Mouse (Mus musculus) heart, adult 8-10 months (tissue): ENCODE data around the gene Cdip1. TPM values are rescaled to one million over a fixed set of nuclear protein-coding genes. Genes with fewer than 3 reads are reported as not detected.
"Not testable (repeated sequence)": the region's sequence is repeated elsewhere in the genome, so short reads cannot be mapped to it uniquely, and the experiment has no call there.

Experiments used
- DNase-seq: peaks from one replicate; pipeline ENCODE4 v3.0.0; 2022; ENCODE audit warnings: low spot score
- total RNA-seq, 4 experiments: library from RNA; stranded (reverse); gene quantifications; 2 replicates each; pipeline ENCODE4 v1.2.4; 2022

Cdip1 gene
- total RNA-seq = 10 to 100 TPM; 61.1 to 68.9 (median 65.8) TPM

DNA sequence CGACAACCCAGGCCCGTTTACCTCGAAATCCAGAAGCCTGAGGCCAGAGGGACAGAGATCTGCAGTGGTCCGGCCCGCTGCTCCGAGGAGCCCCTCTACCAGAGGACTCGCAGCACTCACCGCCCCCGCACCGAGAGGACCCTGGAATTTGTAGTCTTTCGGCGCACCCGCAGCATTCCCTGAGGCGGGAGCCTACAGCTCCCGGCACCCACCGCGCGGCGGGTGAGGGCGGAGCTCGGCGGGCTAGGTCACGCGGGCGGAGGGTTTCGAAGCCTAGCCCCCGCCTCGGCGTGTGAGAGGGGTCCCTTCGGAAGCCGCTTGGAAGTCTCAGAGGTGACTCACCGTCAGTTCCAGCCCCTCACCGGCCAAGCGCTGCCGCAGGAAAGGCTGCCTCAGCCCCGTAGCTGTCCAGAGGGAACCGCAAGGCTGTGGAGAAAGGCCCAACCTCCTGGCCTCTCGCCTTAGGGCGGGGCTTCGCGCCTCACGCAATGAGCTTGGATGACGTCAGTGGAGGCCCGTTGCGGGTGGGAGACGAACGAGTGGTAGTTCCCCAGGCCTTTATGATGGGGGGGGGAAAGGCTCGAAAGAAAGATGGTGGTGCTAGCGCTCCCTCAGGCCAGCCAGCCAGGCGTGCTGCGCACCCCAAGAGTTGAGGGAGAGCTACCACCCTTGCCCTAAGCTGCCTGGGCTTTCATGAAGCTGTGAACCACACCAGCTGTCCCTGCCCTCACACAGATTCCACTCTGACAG is at the start of gene Cdip1:
Gene Cdip1, minus strand, starts transcription at position 483 of the 750 bp plus-strand sequence.
- DNase-seq = peak; percentile 94

DNA sequence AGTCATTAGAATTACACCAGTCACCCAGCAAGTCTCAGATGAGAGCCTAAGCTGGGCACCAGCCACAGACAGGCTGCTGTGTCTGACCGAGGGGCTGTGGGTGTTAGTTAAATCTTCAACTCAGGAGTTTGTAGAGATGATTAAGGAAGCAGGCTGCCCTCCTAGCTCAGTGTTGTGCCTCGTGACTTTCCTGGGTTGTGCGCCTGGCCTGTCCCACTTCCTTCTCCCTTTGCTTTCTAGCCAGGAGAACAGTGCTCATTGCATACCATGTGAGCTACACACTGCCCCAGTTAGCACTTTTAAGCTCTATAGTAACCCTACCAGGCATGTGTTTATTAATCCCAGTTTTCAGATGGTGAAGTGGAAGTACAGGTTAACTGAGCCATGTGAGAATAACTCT is 49.5 kb upstream of the Cdip1 start:
- no peak for DNase-seq

DNA sequence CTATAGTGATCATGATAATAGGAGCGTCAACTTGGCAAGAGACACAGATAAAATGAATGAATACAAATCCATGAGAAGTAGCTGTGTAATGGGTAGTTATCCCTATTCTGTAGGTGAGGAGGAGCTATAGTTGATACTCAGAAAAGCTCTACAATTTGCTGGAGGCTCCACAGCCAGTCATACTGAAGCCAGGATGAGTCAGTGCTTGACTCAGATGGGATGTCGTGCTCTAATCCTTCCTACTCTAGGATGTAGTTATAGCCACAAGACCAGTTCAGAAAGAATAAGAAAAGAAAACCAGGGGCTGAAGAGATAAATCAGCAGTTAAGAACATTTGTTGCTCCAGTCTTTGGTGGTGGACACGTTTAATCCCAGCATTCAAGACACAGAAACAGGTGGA is 47.5 kb upstream of the Cdip1 start:
- no peak for DNase-seq

DNA sequence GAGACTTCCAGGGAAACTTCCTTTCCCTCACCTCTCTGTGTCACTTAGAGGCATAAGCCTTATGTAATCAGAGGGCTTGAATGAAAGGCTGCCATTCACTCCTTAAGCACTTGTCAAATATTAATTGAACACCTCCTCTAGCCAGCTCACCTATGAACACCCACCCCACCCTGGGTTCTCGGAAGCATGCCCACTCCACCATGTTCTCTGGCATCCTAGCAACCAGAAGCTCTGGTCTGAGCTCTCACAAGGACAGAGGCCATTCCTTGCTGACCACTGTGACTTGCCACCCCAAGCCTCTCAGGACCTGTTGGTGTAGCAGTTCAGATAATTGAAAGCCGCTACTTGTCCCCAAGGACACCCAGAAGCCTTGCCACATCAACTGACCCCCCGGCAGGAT is 45.1 kb upstream of the Cdip1 start, which contains the start of gene 4930562C15Rik:
Gene 4930562C15Rik, plus strand, starts transcription at position 226 of the 400 bp plus-strand sequence.
- DNase-seq = no peak

DNA sequence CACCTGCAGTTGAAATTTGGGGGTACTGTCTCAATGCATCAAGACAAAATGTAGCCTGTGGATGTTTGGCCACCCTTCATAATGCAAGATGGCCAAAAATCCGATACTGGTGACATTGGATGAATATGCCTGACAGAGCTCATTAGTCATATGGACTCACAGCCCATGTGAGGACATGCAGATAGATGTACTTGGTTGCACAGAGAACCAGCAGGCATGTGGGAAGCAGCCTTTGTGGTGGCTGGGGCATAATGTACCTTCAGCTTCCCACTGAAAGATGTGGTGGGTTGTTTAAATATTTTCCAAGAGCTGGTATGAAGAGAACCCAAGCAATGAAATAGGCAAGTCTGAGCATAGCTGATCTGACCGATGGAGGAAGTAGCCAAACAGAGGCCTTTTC is 43.8 kb upstream of the Cdip1 start:
- no peak for DNase-seq

DNA sequence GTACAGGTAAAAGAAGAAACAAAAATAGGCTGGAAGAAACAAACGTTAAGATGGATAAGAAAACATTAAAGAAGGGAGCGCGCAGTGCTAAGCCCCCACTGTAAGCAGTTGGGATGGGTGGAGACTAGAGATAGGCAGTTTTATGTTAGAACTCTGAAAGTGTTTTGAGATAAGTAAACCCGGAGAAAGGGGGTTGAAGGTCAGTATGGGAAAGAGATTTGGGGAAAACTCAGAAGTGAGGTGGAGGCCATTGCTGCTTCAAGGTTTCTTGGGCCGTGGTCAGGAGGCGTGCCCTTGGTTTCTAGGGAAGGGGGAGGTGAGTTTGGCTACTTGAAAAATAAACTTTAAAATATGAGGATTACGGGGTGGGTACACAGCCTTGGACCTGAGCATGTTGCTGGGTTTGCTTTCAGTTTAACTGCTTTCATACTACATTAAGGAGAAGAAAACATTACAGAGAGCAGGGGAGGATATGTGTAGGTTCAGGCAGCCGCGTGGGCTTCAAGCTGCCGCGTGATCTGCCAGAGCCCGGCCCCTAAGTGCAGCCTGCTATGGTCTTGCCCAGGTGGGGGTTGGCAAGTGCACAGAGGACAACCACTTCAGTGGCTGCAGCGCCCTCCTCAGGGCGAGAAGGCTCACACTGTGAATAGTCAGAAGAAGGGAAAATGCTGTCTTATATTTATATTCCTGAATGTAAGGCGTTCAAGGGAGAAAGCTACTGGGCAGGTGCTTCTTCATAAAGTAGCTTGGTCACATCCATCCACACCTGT is 41.7 kb upstream of the Cdip1 start:
- no peak for DNase-seq

GRCm38 (mm10) chr16:4829271-4829900 is 39.3 kb upstream of the Cdip1 start:
- DNase-seq = no peak

DNA sequence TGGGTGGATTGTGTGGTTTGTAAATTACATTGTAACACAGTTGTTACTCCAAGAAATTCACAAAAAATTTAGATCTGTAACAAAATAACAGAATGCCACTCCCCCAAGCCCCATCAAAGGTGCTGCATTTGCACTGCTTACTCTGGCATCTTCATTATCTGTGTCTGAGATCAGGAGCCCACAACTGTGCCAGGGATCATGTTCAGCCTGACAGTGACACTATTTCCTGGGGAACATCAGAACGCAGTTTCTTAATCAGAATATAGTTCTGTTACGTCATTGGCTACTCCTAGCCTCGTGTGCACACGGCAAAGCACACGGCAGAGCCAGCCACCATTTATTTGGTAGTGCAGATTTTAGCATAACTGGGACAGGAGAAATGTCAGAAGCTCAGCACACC is 37.5 kb upstream of the Cdip1 start:
- DNase-seq = no peak

DNA sequence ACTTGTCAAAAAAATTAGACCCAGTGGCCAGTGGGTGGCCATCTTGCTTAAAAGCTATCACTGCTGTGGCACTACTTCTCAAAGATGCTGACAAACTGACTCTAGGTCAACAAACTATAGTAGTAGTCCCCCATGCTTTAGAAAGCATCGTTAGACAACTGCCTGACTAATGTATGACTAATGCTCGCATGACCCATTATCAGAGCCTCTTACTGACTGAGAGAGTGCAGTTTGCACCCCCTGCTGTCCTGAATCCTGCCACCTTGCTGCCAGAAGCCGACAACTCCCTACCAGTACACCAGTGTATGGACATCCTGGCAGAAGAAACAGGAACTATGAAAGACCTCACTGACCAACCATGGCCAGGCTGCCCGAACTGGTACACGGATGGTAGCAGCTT is 34.4 kb upstream of the Cdip1 start:
- not testable (repeated sequence) for DNase-seq

GRCm38 (mm10) chr16:4818349-4818748 is 28.3 kb upstream of the Cdip1 start:
- DNase-seq = no peak

GRCm38 (mm10) chr16:4796631-4797030 is 6.5 kb upstream of the Cdip1 start:
- DNase-seq = no peak

DNA sequence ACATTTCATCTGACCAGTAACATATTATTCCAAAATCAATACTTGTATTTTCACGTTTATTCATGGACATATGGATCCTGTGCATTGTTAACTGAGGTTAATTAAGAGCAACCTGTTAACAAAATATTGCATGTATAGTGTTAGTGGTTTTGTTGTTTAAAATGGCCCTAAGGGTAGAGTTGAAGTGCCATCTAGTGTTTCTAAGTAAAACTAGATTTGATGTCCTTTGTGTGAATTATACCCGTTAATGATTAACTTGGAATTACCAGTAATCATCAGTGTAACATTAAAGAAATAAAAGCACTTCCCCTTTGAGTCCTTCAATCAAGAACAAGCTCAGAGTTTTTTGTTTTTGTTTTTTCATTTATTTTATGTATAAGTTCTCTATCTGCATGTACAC is 1.2 kb upstream of the Cdip1 start:
- no peak for DNase-seq

GRCm38 (mm10) chr16:4789311-4789768 is 752 bp downstream of the Cdip1 start:
- no peak for DNase-seq

DNA sequence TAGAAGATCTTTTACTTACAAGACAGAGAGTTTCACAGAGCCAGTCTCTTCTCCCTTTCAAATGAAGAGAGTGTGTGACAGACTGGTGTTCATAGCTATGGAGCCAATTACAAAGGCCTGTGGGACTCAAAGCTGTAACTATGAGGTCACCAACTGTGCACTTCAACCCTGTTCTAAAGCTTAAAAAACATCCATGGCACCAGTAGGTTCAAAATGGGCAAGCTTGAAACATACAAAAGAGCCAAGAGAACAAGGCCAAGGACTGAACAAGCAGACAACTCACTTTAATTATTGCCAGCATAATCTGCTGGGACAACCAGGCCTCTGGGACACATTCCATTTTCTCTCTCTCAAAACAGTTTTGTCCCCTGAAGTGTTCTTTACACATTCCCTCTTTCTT is 1.9 kb downstream of the Cdip1 start:
- DNase-seq = no peak

DNA sequence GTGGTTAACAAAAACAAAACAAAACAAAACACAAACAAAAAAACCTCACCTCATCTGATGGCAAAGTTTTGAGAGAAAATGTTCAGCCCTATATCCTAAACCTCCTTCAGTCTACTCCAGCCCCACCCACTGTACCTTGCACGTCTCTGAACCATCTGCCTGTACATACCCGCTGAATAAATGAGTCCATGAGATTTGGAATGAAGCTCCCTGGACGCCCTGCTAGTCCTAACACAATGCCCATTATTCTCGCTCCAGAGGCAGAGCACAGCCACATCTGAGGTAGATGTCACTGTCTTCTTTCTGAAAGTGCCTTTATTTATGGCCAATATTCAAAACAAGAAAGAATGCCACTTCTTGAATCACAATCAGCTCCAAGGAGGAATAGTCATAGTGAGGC is 4.4 kb downstream of the Cdip1 start:
- no peak for DNase-seq

DNA sequence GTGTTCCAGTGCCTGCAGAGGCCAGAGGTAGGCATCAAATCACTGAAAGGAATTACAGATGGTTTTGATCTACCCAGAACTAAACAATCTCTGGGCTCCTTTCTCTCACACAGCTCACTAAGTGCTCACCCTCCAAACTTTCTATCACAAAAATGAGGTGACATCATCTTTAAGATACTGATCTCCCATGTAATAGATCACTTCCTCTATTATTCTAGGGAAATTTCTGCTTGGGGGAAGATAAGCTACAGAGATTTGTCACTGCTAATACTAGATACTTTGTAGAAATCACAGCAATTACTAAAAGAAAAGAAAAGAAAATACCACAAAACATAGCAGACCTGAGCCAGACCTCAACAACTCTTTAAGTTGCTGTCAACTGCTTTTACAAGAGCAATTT is 7.6 kb downstream of the Cdip1 start:
- no peak for DNase-seq

DNA sequence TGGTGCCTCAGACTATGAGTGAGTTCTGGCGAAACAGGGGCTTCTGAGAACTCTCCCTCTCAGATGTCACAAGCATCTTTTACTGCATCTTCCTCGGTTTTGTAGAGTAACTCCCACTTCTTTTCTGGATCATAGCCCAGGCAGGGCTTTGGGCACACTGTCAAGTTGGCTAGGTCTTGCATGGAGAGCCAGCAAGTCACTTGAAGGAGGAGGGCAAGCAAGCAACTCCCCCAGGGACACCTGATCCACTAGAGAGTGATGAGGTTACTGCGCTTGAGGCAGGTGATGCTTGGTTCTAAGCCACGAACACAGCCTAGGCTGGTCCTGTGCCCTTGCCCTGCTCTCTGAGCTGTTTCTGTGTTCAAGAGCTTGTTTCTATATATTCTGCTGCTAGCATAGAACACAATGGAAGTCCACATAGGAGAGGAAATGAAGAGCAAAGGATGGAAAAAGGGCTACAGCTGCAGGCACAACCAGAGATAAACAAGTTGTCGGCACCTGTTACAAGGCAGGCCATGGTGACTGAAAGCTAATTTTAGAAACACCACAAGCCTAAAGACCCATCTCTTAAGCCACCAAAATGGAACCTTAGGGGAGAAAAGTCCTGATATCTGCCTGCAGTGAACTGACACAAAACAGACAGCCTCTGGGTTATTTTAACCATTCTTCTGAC is 8.4 kb downstream of the Cdip1 start:
- DNase-seq = peak; percentile 51

GRCm38 (mm10) chr16:4778940-4779339 is 11.2 kb downstream of the Cdip1 start:
- DNase-seq = no peak

GRCm38 (mm10) chr16:4777905-4778609 is 12.0 kb downstream of the Cdip1 start:
- no peak for DNase-seq

DNA sequence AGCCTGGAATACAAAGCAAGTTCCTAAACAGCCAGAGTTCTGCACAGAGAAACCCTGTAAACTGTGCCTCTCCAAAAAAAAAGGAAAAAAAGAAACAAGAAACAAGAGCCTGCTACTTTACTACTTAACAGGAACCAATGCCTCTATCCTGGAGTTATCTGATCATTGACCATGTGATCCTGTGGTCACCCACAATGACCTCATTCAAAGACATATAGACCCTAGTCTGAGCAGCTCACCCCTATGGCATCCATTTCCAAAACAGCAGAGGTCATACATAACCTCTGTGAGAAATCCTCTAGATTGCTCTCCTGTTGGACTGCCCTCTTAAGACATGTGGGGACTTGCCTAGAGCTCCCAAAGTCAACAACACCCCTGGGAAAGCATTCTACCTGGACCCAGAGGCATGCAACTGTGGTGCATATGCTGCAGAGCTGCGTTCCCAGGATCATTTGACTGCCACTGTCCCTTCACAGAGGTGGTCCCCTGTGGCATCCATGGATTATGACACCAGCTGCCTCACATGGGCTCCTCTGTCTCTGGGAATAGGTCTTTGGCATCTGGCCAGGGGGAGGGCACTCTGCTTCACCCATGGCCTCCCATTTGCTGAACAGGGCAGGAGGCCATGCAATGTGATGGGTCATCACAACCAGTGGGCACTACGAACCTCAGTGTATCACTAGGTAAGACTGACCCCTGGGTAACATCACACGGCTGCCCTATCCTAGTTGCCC is 12.8 kb downstream of the Cdip1 start:
- no peak for DNase-seq
